Mouse (Mus musculus) hindbrain, embryonic 10.5 days (tissue): ENCODE results near the gene Slc16a14. TPM values are rescaled to one million over a fixed set of nuclear protein-coding genes. Genes with fewer than 3 reads are reported as not detected.
"Not testable (repeated sequence)": the region's sequence is repeated elsewhere in the genome, so short reads cannot be mapped to it uniquely, and the experiment has no call there.

Experiments used
- DNase-seq: peaks from one replicate; pipeline ENCODE4 v3.0.0-alpha.2; 2017; ENCODE audit warnings: low spot score
- H3K27ac ChIP-seq: fragments of 300-500 bp; sonication (generic); 2 replicates; pipeline ENCODE4 v1.5.1; 2016; ENCODE audit warnings: mild to moderate bottlenecking, moderate library complexity
- H3K27me3 ChIP-seq: fragments of 300-500 bp; sonication (generic); 2 replicates; pipeline ENCODE4 v1.6.1; 2016; ENCODE audit warnings: mild to moderate bottlenecking; ENCODE audit not compliant: poor library complexity, insufficient read depth, severe bottlenecking
- H3K36me3 ChIP-seq: fragments of 300-500 bp; sonication (generic); 2 replicates; pipeline ENCODE4 v1.6.1; 2016; ENCODE audit warnings: mild to moderate bottlenecking, moderate library complexity
- H3K4me1 ChIP-seq: fragments of 300-500 bp; sonication (generic); replicated peaks from 2 replicates; pipeline ENCODE4 v1.6.1; 2016; ENCODE audit warnings: mild to moderate bottlenecking
- H3K4me3 ChIP-seq: fragments of 300-500 bp; sonication (generic); 2 replicates; pipeline ENCODE4 v1.5.1; 2016; ENCODE audit warnings: mild to moderate bottlenecking, moderate library complexity
- H3K9me3 ChIP-seq: fragments of 300-500 bp; sonication (generic); 2 replicates; pipeline ENCODE4 v1.6.1; 2016; ENCODE audit warnings: mild to moderate bottlenecking, moderate library complexity
- WGBS: fragments of 180-500 bp; shearing (Covaris S2); methylation state at CpG from one replicate; pipeline ENCODE4 v1.1.7; 2016; 5-methylcytosine and 5-hydroxymethylcytosine counted together
- polyA plus RNA-seq: library from polyadenylated mRNA; unstranded; fragments of >200 nt; fragmentation: Nextera tagmentation; extraction: Ambion mirVana; gene quantifications from 2 replicates; pipeline ENCODE4 v1.2.1, GENCODE M21; 2016

The Slc16a14 gene
- 1.3 and 3.7 TPM in 2 replicates for polyA plus RNA-seq

DNA sequence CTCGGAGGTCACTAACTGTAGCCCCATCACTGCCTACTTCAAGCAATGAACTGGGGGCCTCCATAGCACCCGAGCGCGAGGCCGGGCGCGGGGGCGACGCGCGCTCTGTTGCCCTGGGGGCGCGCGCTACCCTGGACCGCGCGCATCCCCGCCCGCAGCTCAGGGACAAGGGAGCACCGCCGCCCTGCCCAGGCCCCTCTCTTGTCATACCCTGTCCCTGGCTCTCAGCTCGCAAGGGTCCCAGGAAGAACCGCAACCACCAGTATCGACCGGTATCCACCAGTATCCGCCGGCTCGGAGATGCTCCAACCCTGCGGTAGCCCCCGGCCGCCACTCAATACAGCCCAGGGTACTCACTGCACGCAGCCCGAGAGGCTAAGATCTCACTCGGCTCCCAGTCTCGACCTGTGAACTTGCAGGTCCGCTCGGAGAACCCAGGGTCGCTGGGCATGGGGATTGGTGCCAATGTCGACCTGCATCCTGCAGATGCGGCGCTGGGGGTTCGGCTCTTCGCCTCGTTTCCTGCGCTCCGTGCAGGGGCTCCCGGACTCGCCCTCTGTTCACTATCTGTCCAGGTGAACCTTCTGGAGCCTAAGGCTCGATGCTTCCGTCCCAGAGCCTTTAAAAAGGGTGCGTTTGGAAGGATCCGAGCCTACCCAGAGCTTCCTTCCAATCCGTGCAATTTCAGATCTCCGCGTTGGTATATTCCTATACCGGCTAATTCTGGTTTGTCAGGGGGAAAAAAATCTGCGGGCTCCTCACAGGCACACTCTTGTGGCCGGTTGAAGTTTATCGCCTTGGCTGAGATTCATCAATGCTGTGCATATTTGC, at the start of gene Slc16a14:
Gene Slc16a14, minus strand, starts transcription at position 632 of the 831 bp plus-strand sequence.
- H3K9me3 ChIP-seq, result no peaks in the 10 kb centered on the region
- H3K27ac ChIP-seq, result peak within 1 kb of the TSS; percentile 89
- WGBS, result 1% methylated on average over 59 of the region's 59 CpGs
- peaks cover 20% of the 10 kb centered on the region for H3K27me3 ChIP-seq
- peak; percentile 73 for DNase-seq
- H3K4me1 ChIP-seq, result 0 out of 2 replicates have a peak, but pooled peaks cover 4% of the 10 kb centered on the region
- no peaks in the 10 kb centered on the region for H3K36me3 ChIP-seq
- H3K4me3 ChIP-seq, result peak within 1 kb of the TSS; percentile 70

DNA sequence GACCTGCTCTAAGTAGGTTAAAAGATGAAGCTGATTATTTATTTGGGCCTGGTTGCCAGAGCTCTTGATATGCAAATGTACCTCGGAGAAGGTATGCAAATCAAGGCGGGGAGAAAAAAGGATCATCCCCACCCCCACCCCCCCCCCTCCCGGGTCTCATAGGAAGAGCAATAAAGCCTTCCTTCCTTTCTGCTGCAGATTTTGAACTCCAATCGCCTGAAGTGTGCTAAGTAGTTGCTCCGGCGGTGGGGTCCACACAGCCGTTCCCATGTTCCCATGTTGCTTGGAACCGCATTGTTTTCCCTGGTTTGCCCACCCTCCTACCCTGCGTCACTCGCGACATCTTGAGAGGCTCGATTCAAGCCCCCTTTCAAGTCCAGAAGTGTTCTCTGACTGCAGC, 26.8 kb upstream of the Slc16a14 start:
- H3K36me3 ChIP-seq, H3K27me3 ChIP-seq, H3K4me1 ChIP-seq, H3K9me3 ChIP-seq: not testable (repeated sequence)
- H3K4me3 ChIP-seq, result peak overlapping the region; percentile 39
- H3K27ac ChIP-seq, result peak overlapping the region; percentile 62
- peak; percentile 26 for DNase-seq
- WGBS, result 5% methylated on average over 12 of the region's 12 CpGs

DNA sequence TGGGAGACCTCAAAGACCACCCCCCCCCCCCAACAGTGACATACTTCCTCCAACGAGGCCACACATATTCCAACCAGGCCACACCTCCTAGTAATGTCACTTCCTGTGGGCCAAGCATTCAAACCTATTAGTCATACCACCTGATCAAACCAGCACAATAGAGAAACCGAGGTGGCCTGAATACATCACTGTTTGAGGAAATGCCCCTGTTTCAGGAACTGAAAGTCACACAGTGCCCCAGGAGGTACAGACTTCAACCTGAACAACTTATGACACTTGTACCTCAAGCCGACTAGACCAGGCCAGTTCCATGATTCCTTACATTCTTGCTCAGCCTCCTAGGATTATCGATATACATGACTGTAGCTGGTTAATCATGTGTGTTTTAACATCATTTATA, 22.8 kb upstream of the Slc16a14 start:
- 87% methylated on average over 4 of the region's 4 CpGs for WGBS
- DNase-seq, H3K4me3 ChIP-seq, H3K36me3 ChIP-seq, H3K4me1 ChIP-seq, H3K9me3 ChIP-seq, H3K27ac ChIP-seq, H3K27me3 ChIP-seq: not testable (repeated sequence)

DNA sequence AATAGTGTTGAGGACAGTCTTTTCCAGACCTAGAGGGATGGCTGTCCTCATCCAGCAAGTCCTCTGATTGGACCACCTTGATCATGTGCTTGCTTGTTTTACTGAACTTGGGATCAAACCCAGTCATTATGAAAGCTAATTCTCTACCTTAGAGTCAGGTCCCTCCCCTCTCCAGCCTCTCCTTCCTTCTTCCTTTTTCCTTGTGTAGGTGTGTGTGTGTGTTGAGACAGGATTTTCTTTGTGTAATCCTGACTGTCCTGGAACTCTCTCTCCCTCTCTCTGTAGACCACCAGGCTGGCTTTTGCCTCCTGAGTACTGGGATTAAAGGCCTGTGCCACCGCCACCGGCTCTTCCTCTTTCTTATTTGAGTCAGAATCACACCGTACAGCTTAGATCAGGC, 21.8 kb upstream of the Slc16a14 start:
- not testable (repeated sequence) for H3K27me3 ChIP-seq, H3K9me3 ChIP-seq, DNase-seq, H3K27ac ChIP-seq, H3K36me3 ChIP-seq, H3K4me3 ChIP-seq, H3K4me1 ChIP-seq
- WGBS, result 91% methylated on average over 3 of the region's 3 CpGs

DNA sequence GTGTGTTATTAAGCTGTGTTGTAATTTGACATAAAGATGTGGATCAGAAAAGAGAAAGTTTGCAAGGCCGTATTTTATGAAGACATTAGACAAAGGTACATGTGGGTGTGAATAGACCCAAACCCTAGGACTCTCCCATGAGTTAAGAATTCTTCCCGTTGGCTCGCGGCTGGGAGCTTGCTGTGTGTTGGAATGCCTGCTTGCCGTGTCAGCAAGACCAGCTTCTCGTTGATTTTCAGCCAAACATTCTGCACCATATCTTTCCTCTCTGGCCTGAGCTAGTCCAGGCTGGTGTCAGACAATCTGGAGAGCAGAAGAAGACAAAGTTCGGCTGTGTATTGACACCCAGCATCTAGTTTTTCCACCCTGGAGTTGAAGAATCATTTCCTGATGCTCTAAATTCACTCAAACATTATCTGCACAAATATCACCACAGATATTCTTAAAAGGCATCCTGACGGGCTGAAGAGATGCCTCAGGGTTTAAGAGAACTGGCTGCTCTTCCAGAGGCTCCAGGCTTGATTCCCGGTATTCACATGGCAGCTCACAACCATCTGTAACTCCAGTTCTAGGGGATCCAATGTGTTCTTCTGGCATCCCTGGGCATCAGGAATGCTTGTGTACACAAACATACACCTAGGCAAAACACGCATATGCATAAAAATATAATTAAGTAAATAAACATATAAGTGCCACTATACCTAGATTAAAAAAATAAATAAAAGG, 17.7 kb upstream of the Slc16a14 start:
- Histone ChIP-seq H3K4me3 (no peak overlapping the region), H3K36me3 (no peaks in the 10 kb centered on the region), H3K9me3 (peaks cover 7% of the 10 kb centered on the region), H3K4me1 (no peaks in the 10 kb centered on the region), H3K27me3 (no peaks in the 10 kb centered on the region), H3K27ac (no peak overlapping the region)
- DNase-seq, result no peak
- 87% methylated on average over 10 of the region's 10 CpGs for WGBS

DNA sequence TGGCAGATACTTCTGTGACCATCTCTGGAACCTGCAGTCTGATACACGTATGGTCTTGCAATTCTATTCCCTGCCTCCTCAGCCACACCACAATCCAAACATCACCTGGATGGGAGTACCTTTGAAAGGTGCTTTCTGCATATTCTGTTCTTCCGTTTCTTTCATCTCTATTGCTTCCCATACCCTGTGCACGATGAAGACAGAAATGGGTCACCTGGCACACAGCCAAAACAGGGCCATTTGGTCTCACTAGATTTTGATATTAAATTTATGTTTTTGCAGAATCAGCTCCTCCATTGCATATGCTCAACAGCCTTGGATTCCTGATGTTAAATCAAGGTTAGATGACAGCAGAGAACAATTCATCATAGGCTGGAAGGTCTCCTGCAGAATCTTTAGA, 16.6 kb upstream of the Slc16a14 start:
- Histone ChIP-seq H3K27ac (no peak overlapping the region), H3K4me1 (no peaks in the 10 kb centered on the region), H3K4me3 (no peak overlapping the region), H3K36me3 (no peaks in the 10 kb centered on the region), H3K27me3 (no peaks in the 10 kb centered on the region), H3K9me3 (peaks cover 3% of the 10 kb centered on the region; the same call in 1 of the 2 replicates)
- DNase-seq, result no peak
- 90% methylated on average over 3 of the region's 3 CpGs for WGBS

DNA sequence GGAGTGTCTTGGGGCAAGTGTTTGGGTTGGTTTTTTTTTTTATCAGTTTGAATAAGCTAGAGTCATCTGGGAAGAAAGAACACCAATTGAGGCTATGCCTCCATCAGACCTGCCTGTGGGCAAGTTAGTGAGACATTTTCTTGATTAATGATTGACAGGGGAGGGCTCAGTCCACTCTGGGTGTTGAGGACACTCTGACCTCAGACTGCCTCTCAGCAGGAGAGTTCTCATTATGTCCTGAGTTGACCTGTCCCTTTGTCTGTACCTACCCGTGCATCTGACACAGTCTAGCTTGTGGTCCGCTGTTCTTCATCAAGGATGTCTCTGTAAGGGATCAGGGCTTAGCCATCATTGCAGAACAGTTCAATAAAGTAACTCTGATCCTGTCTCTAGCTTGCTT, 12.5 kb upstream of the Slc16a14 start:
- Histone ChIP-seq H3K27me3 (no peaks in the 10 kb centered on the region), H3K9me3 (no peaks in the 10 kb centered on the region), H3K36me3 (no peaks in the 10 kb centered on the region), H3K4me1 (no peaks in the 10 kb centered on the region), H3K4me3 (no peak overlapping the region), H3K27ac (no peak overlapping the region)
- DNase-seq, result no peak
- 49% methylated on average over 2 of the region's 2 CpGs for WGBS

DNA sequence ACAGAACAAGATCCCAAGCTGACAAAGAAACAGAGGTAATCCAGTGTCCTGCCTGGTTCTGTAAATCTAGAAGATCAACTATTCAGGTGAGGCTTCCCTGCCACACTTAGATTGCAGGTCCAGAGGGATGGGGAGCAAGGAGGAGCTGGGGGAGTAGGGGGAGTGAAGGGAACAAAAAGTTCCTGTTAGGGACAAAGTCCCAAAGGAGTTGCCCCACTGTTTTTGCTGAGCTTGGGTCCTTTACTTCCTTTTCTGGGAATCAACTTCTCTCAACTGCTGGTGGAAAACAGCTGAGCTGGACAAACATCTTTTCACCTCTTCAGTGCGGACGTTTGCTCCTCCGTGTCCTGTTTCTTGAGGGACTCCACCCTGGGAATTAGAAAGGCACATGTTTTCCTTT, 11.0 kb upstream of the Slc16a14 start:
- no peaks in the 10 kb centered on the region for H3K4me1 ChIP-seq
- H3K36me3 ChIP-seq, result no peaks in the 10 kb centered on the region
- DNase-seq, result no peak
- H3K27ac ChIP-seq, result no peak overlapping the region
- WGBS, result 85% methylated on average over 3 of the region's 3 CpGs
- H3K9me3 ChIP-seq, result no peaks in the 10 kb centered on the region
- H3K27me3 ChIP-seq, result no peaks in the 10 kb centered on the region
- H3K4me3 ChIP-seq, result no peak overlapping the region

DNA sequence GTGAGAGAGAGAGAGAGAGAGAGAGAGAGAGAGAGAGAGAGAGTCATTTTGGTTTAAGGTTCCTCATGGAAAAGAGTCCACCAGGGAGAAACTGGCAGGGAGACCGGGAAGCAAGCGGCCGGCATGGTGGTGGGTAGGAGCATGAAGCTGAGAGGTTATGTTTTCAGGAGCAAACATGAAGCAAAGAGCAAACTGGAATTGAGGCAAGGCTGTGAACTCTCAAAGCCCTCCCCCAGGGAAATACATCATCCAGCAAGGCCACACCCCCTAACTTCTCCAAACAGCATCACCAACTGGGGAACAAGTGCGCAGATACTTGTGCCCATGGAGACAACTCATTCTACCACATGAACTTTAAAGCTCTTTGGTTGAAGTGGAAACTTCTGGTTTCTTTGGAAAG, 8.6 kb upstream of the Slc16a14 start:
- H3K4me3 ChIP-seq, result no peak overlapping the region
- no peaks in the 10 kb centered on the region for H3K9me3 ChIP-seq
- no peaks in the 10 kb centered on the region for H3K27me3 ChIP-seq
- DNase-seq, result no peak
- H3K4me1 ChIP-seq, result no peaks in the 10 kb centered on the region
- 92% methylated on average over 4 of the region's 4 CpGs for WGBS
- no peak overlapping the region for H3K27ac ChIP-seq
- no peaks in the 10 kb centered on the region for H3K36me3 ChIP-seq

DNA sequence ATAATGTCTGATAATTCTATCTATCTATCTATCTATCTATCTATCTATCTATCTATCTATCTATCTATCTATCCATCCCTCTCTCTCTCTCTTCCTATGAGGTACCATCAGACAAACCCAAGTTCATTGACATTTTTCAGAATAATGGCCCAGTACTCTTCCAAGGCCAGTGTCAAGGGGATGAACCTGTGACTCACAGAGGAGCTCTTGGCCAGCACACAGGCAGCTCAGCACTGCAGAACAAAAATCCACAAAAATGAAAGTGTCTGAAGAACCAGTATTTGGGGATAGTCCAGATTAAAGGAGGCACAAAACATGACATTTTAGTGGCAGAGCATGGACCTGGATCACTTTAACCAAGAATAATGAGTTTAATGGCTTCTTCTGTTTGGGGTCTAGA, 7.7 kb upstream of the Slc16a14 start:
- no peak overlapping the region for H3K4me3 ChIP-seq
- DNase-seq, result no peak
- H3K9me3 ChIP-seq, result no peaks in the 10 kb centered on the region
- no peaks in the 10 kb centered on the region for H3K4me1 ChIP-seq
- no peaks in the 10 kb centered on the region for H3K36me3 ChIP-seq
- no peaks in the 10 kb centered on the region for H3K27me3 ChIP-seq
- no peak overlapping the region for H3K27ac ChIP-seq

DNA sequence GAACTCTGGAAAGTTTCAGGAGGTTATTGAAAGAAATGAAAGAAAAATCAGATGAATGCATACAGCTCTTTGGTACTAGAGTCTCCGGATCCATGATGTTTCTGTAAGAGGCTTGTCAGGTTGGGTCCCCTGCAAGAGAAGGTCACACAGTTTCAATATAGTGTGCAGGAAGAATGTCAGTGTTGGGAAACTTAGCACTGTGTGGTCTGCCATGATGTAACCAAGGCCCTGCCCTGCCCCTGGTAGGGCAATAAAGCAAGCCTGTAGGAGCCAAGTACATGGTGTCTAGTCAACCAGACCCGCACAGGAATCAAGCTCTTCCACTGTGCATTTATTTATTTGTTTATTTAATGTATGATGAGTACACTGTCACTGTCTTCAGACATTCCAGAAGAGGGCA, 5.4 kb upstream of the Slc16a14 start:
- Histone ChIP-seq H3K27me3 (peaks cover 9% of the 10 kb centered on the region), H3K9me3 (no peaks in the 10 kb centered on the region), H3K27ac (no peak overlapping the region), H3K4me3 (no peak overlapping the region), H3K36me3 (no peaks in the 10 kb centered on the region), H3K4me1 (no peaks in the 10 kb centered on the region)
- 88% methylated on average over 2 of the region's 2 CpGs for WGBS
- DNase-seq, result no peak

DNA sequence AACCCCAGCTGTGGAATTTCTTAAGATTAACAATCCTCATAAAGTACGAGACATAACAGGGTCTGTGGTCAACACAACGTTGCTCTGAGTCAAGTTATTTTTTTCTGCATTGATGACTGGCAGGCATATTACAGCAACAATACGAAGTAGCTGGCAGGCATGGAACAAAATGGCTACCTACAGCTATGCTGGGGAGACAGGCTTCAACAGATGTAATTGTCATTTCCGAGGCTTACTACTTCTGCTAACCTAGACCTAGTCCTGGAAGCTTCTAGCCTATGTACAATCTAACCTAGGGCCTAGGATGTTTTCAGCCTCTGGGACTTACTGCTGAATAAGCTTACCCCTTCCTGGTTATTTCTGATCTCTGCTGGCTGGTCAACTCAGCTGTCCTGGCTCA, 4.5 kb upstream of the Slc16a14 start:
- DNase-seq, result no peak
- Histone ChIP-seq H3K4me1 (0 out of 2 replicates have a peak, but pooled peaks cover 4% of the 10 kb centered on the region), H3K9me3 (no peaks in the 10 kb centered on the region), H3K36me3 (no peaks in the 10 kb centered on the region), H3K27me3 (peaks cover 10% of the 10 kb centered on the region), H3K27ac (no peak overlapping the region), H3K4me3 (no peak overlapping the region)
- 83% methylated on average over 4 of the region's 4 CpGs for WGBS

DNA sequence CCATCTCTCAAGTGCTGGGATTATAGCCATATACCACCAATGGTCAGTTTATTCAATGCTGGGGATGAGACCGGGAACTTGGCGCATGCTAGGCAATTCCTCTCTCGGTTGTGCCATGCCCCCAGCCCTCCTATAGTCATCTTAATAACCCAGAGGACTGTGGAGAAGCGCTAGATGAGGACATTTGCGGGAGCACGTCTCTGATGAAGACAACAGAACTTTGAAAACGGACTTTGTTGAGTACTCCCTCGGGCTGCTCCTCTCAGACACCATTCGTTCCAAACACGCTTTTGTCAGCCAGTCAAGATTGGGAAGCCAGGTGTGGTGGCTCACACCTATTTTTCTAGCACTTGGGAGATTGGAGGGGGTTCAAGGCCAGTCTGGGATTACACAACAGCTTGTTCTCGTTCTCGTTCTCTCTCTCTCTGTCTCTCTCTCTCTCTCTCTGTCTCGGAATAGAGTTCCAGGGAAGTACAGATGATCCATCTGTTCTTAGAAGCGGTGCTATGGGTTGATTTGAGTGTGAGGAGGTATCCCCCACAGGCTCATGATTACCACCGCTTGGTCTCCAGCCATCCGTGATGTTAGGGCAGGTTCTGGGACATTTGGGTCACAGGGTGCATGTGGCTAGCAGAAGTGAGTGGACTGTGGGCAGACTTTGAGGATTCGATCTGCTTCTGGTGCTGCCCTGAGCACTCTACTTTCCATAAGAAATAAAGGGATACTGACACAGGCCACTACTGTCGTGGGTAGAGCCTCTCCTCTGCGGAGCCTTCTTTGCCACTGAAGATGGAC, 2.0 kb upstream of the Slc16a14 start:
- Histone ChIP-seq H3K27me3 (peaks cover 20% of the 10 kb centered on the region), H3K4me3 (no peak overlapping the region), H3K4me1 (0 out of 2 replicates have a peak, but pooled peaks cover 4% of the 10 kb centered on the region), H3K36me3 (no peaks in the 10 kb centered on the region), H3K9me3 (no peaks in the 10 kb centered on the region), H3K27ac (no peak overlapping the region)
- no peak for DNase-seq
- 89% methylated on average over 19 of the region's 19 CpGs for WGBS
